In the genomic region with DNA sequence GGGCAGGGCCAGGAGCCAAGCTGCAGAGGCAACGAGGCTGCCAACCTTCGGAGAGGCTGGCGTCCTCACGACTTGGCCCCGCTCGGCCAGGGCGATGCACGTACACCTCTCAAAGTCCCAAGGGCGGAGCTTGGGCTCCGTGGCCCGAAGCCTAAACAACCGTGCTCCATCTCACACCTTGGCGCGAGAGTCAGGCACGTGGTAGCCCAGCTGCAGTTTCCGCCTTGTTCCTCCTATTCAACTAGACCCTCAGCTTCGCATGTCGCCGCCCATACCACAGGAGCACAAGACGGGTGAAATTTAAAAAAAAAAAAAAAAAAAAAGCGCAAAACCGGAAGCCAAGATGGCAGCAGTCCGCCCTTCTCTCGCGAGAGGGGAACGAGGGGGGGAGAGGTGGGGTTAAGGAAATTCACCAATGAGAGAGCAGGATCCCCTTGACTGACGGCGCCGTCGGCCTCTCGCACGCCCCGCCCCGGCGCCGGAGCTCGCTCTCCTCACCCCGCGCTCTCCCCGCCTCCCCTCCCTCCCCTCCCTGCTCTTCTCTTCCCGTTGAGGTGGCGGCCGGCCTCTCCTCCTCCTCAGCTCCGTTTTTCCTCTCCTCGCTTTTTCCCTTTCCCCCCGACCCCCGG, we compare ENCODE assay signal across 8 mouse cellular contexts. TPM values are rescaled to one million over a fixed set of nuclear protein-coding genes. Genes with fewer than 3 reads are reported as not detected.
A peak's percentile ranks its signal among the peaks of the same experiment; 100 is the strongest.
DNase-seq lines count a peak whose midpoint lies in the region; ATAC-seq lines count a peak whose summit lies in the region.

Gdi2 (plus strand) TSS at position 470 of the 629 bp plus-strand sequence.

- H3K27ac ChIP-seq in hindbrain, embryonic 13.5 days = peak within 1 kb of the TSS; percentile 98

- no peaks in the 10 kb centered on the region for H3K36me3 ChIP-seq in hindbrain, embryonic 13.5 days

- H3K9ac ChIP-seq in hindbrain, embryonic 13.5 days = peak within 1 kb of the TSS; percentile 99

- peak; percentile 98 for DNase-seq in NIH3T3 (ENCODE audit: low read depth)
- peak; percentile 98 to 99 for DNase-seq in cerebellum, postnatal 10 days
- DNase-seq in frontal cortex, postnatal 14 days (ENCODE audit: low spot score in 2 of 2) = peak; percentile 86 to 87
- peak; percentile 84 to 85 for DNase-seq in layer of hippocampus, postnatal 25 days (ENCODE audit: extremely low spot score in 1 of 2, low spot score in 1 of 2)
- DNase-seq in lung, postnatal 25 days (ENCODE audit: low spot score) = peak; percentile 96
- peak; percentile 97 for DNase-seq in retina, embryonic 14.5 days (ENCODE audit: low spot score)
- DNase-seq in thymus, postnatal 4 days = peak; percentile 97

- H3K4me2 ChIP-seq in hindbrain, embryonic 13.5 days = peak within 1 kb of the TSS; percentile 85

- peaks cover 41% of the 10 kb centered on the region for H3K4me1 ChIP-seq in hindbrain, embryonic 13.5 days (replicated peaks)

- peak within 1 kb of the TSS; percentile 96 for H3K4me3 ChIP-seq in hindbrain, embryonic 13.5 days

- no peaks in the 10 kb centered on the region for H3K27me3 ChIP-seq in hindbrain, embryonic 13.5 days

- ATAC-seq in hindbrain, embryonic 13.5 days (ENCODE audit: low FRiP score) = peak; percentile 98

- H3K9me3 ChIP-seq in hindbrain, embryonic 13.5 days = no peaks in the 10 kb centered on the region

- WGBS in hindbrain, embryonic 13.5 days = under 1% methylated on average over 45 of the region's 47 CpGs

RNA-seq across cellular contexts. Expression of gene Gdi2, which starts in this region (rescaled TPM):
- polyA plus RNA-seq in hindbrain, embryonic 13.5 days (2015; fragmentation: Nextera tagmentation; extraction: Ambion mirVana) = 443 and 449 TPM in 2 replicates
- 100 to 1,000 TPM; 268 to 276 TPM for total RNA-seq in layer of hippocampus, postnatal 25 days (2021)

Comparison
In these comparisons a context has a peak if more than half of its experiments do, and no peak if none do; other contexts are left out.
1. Peak in every context shown above with its lines: DNase-seq, ATAC-seq, H3K4me3 ChIP-seq and H3K27ac ChIP-seq.